Mouse (Mus musculus): ENCODE data around the gene Wdr91.

DNA sequence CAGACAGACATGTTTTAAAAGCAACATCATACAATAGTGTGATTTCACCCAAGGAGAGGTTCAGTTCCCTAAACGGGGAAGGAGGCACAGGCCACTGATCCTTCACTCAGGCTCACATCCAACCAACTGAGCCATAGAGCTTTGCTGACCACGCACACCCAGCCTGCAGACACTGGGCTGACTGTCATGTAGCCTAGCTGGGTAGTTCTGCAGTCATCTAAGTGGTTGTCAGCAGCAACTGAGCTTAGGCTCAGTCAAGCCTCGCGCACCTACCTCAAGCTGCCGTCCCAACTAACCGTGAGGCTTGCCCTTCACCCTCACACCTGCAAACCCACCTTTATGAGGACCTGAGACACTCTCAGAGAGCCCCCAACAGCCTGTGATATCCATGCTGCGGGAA is 38.7 kb downstream of the Wdr91 start:
- TF ChIP-seq CTCF (conservative IDR thresholded peaks at IDR 0.05; ENCODE audit: insufficient read depth, insufficient read length, low read depth, low read length) (no peak), POLR2A (IDR thresholded peaks at IDR 0.05; ENCODE audit: low read depth, low read length) (no peak)

All from kidney, adult 2 months (tissue).